Mouse (Mus musculus): ENCODE results near the gene Hoxa3. TPM values are rescaled to one million over a fixed set of nuclear protein-coding genes. Genes with fewer than 3 reads are reported as not detected.

The Hoxa3 gene
- polyA plus RNA-seq, 1 experiment from 2014 or later: 16.0 TPM

DNA sequence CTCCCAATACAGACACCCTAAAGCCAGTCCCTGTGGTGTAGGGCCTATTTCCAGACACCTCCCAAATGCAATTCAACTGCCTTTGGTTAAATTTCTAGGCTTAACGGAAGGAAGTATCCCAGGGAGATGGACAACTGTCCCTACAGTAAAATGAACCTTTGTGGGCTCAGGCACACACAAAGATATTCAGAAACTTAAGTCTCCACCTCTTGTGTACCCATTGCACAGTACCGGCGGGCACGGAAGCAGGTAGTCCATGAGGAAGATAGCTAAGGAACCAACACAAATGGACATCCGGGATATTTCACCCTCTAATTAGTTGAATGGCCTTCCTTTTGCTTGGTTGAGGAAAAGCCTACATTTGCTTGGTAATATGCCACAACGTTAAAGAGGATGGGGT, 36.7 kb downstream of the Hoxa3 start:
- peak overlapping the region; percentile 98 for H3K27ac ChIP-seq (ENCODE audit: low read length)
- peaks cover 19% of the 10 kb centered on the region for H3K4me1 ChIP-seq (ENCODE audit: control insufficient read depth, insufficient read depth, low read length)
- no peaks in the 10 kb centered on the region for H3K36me3 ChIP-seq (ENCODE audit: control insufficient read depth, insufficient read depth, low read length)
- ATAC-seq (ENCODE audit: insufficient number of reproducible peaks, insufficient read depth, low FRiP score, low read depth): no peak
- WGBS: under 1% methylated on average over 6 of the region's 6 CpGs
- H3K9ac ChIP-seq (replicated peaks; ENCODE audit: low read depth, low read length): peak overlapping the region; percentile 79
- no peaks in the 10 kb centered on the region for H3K27me3 ChIP-seq (ENCODE audit: control insufficient read depth, insufficient read depth, low read length)
- peak overlapping the region; percentile 63 for H3K4me3 ChIP-seq (ENCODE audit: low read depth, low read length)
- H3K9me3 ChIP-seq (ENCODE audit: control insufficient read depth, low read depth, low read length): no peaks in the 10 kb centered on the region
- H3K4me2 ChIP-seq (replicated peaks; ENCODE audit: low read depth, low read length): peak overlapping the region; percentile 61

DNA sequence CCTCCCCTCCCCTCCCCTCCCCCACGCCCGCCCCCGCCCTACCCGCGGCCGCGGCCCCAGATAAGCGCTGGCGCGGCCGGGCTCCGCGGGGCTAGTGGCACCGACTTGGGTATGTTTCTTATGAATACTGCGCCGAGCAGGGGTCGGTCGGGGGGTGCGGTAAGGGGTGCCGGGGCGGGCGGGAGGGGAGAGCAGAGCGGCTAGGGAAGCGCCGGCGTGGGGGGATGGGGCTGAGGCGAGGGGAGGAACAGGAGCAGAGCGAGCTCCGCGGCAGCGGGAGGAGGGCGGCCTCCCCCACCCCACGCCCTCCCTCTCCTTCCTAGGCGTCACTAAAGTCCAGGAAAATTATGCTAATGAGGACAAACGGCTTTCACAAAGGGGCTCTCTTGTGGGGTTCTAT, 37.3 kb downstream of the Hoxa3 start:
- no peaks in the 10 kb centered on the region for H3K27me3 ChIP-seq (ENCODE audit: control insufficient read depth, insufficient read depth, low read length)
- peak overlapping the region; percentile 79 for H3K9ac ChIP-seq (replicated peaks; ENCODE audit: low read depth, low read length)
- H3K27ac ChIP-seq (ENCODE audit: low read length): peak overlapping the region; percentile 98
- H3K36me3 ChIP-seq (ENCODE audit: control insufficient read depth, insufficient read depth, low read length): peaks cover 2% of the 10 kb centered on the region
- 1% methylated on average over 13 of the region's 35 CpGs for WGBS
- ATAC-seq (ENCODE audit: insufficient number of reproducible peaks, insufficient read depth, low FRiP score, low read depth): peak; percentile 30; the same call in 1 of the 2 replicates
- no peaks in the 10 kb centered on the region for H3K9me3 ChIP-seq (ENCODE audit: control insufficient read depth, low read depth, low read length)
- peaks cover 19% of the 10 kb centered on the region for H3K4me1 ChIP-seq (ENCODE audit: control insufficient read depth, insufficient read depth, low read length)
- H3K4me2 ChIP-seq (replicated peaks; ENCODE audit: low read depth, low read length): peak overlapping the region; percentile 61
- peak overlapping the region; percentile 63 for H3K4me3 ChIP-seq (ENCODE audit: low read depth, low read length)

DNA sequence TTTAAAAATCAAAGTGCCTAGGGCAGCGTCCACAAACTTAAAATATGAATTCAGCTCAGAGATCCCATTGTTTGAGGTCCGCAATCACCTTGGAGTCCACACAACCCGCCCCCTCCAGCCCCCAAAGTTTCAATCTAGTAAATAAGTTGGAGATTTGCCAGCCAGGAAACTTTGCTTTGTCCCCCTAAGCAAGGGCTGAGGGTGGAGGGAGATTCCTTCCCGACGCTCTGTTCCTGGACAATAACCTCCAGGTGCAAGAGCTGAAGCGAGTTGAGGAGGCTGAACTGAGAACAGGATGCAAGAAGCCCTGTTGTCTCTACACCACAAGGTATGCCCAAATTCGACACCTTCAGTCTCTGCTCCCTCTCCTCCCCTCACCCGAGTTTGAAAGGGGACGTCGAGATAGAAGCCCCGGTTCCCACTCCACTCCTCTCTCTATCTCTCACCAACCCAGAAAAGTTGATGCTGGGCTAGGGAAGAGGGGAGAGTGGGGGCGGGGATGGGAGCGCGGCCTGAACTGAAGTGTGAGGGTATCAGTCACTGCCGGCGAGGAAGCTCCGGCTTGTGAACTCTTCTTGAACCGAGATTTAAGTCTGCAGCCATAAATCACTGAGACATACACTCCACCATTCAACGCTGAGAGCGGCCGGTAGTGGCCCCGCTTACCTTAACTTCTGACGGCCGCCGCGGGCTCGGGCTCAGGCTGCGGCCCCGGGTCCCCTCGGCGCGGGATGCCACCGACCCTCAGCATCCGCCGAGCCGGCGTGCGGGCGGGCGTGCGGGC, 38.0 kb downstream of the Hoxa3 start:
- H3K36me3 ChIP-seq (ENCODE audit: control insufficient read depth, insufficient read depth, low read length): peaks cover 9% of the 10 kb centered on the region
- H3K27ac ChIP-seq (ENCODE audit: low read length): peak overlapping the region; percentile 98
- H3K4me1 ChIP-seq (ENCODE audit: control insufficient read depth, insufficient read depth, low read length): peaks cover 20% of the 10 kb centered on the region
- peak; percentile 55; the same call in 1 of the 2 replicates for ATAC-seq (ENCODE audit: insufficient number of reproducible peaks, insufficient read depth, low FRiP score, low read depth)
- H3K4me2 ChIP-seq (replicated peaks; ENCODE audit: low read depth, low read length): peak overlapping the region; percentile 61
- peak overlapping the region; percentile 79 for H3K9ac ChIP-seq (replicated peaks; ENCODE audit: low read depth, low read length)
- H3K27me3 ChIP-seq (ENCODE audit: control insufficient read depth, insufficient read depth, low read length): no peaks in the 10 kb centered on the region
- peak overlapping the region; percentile 63 for H3K4me3 ChIP-seq (ENCODE audit: low read depth, low read length)
- under 1% methylated on average over 41 of the region's 41 CpGs for WGBS
- no peaks in the 10 kb centered on the region for H3K9me3 ChIP-seq (ENCODE audit: control insufficient read depth, low read depth, low read length)

DNA sequence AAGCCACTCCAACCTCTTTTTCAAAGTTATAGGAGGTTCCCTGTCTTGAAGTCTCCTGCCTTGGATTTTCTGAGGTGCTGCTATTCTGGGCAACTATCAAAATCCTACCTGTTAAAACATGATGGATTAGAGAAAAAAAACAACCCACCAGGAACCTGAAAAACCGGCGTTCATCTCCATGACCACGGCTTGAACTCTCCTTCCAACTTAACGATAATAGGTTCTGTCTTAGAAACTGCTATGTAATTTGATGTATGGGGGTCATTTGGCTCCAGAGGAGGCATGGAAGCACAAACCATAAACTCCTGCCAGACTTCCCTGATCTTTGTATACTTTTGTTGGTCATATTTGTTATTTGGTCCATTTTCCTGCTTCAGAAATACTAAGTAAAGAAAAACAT, 39.5 kb downstream of the Hoxa3 start:
- Histone ChIP-seq H3K4me2 (replicated peaks; ENCODE audit: low read depth, low read length) (peak overlapping the region; percentile 61), H3K27ac (ENCODE audit: low read length) (peak overlapping the region; percentile 98), H3K36me3 (ENCODE audit: control insufficient read depth, insufficient read depth, low read length) (peaks cover 15% of the 10 kb centered on the region), H3K9ac (replicated peaks; ENCODE audit: low read depth, low read length) (peak overlapping the region; percentile 79), H3K9me3 (ENCODE audit: control insufficient read depth, low read depth, low read length) (no peaks in the 10 kb centered on the region), H3K4me1 (ENCODE audit: control insufficient read depth, insufficient read depth, low read length) (peaks cover 28% of the 10 kb centered on the region), H3K27me3 (ENCODE audit: control insufficient read depth, insufficient read depth, low read length) (no peaks in the 10 kb centered on the region), H3K4me3 (ENCODE audit: low read depth, low read length) (peak overlapping the region; percentile 63)
- WGBS: 2% methylated on average over 4 of the region's 4 CpGs
- no peak for ATAC-seq (ENCODE audit: insufficient number of reproducible peaks, insufficient read depth, low FRiP score, low read depth)

DNA sequence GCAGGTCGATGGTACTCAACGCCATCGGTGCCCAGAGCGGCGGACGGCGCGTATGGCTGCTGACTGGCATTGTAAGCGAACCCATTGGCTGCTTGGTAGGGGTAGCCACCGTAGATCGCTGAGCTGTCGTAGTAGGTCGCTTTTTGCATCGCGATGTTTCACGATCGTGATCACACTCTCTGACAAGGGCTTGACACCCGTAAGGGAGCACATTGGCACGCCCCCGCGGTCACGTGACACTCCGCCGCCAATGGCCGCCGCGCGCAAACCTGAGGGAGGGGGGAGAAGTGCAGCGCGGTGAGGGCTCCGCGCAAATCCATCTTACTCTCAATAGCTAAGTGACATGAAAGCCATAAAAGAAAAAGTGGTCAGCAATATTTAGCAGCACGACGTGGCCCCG, 40.6 kb downstream of the Hoxa3 start:
- under 1% methylated on average over 35 of the region's 35 CpGs for WGBS
- Histone ChIP-seq H3K36me3 (ENCODE audit: control insufficient read depth, insufficient read depth, low read length) (peaks cover 15% of the 10 kb centered on the region), H3K27me3 (ENCODE audit: control insufficient read depth, insufficient read depth, low read length) (no peaks in the 10 kb centered on the region), H3K4me1 (ENCODE audit: control insufficient read depth, insufficient read depth, low read length) (peaks cover 31% of the 10 kb centered on the region), H3K27ac (ENCODE audit: low read length) (peak overlapping the region; percentile 98), H3K4me2 (replicated peaks; ENCODE audit: low read depth, low read length) (peak overlapping the region; percentile 61), H3K9me3 (ENCODE audit: control insufficient read depth, low read depth, low read length) (no peaks in the 10 kb centered on the region), H3K9ac (replicated peaks; ENCODE audit: low read depth, low read length) (peak overlapping the region; percentile 67), H3K4me3 (ENCODE audit: low read depth, low read length) (peak overlapping the region; percentile 63)
- ATAC-seq (ENCODE audit: insufficient number of reproducible peaks, insufficient read depth, low FRiP score, low read depth): peak; percentile 80

DNA sequence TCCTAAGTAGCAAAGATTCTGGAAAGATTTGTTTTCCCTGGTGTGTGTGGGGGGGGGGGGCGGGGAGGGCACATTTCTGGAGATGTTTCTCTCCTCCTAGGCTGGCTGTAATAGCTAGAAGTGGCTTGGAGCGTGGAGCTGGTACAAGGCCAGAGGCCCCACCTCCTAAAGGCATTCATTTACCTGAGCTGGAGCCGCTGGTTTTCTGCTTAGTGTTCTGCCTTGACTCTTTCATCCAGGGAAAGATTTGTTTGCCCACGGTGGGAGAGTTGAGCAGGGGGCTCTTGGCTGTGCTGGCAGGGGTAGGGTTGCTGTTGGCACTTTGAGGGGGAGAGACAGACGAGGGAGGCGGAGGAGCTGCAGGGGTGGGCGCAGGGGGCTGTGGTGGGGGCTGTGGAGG, 41.2 kb downstream of the Hoxa3 start:
- 8% methylated on average over 7 of the region's 7 CpGs for WGBS
- ATAC-seq (ENCODE audit: insufficient number of reproducible peaks, insufficient read depth, low FRiP score, low read depth): peak; percentile 4; the same call in 1 of the 2 replicates
- Histone ChIP-seq H3K4me1 (ENCODE audit: control insufficient read depth, insufficient read depth, low read length) (peaks cover 31% of the 10 kb centered on the region), H3K9ac (replicated peaks; ENCODE audit: low read depth, low read length) (peak overlapping the region; percentile 67), H3K4me3 (ENCODE audit: low read depth, low read length) (peak overlapping the region; percentile 63), H3K36me3 (ENCODE audit: control insufficient read depth, insufficient read depth, low read length) (peaks cover 15% of the 10 kb centered on the region), H3K4me2 (replicated peaks; ENCODE audit: low read depth, low read length) (peak overlapping the region; percentile 61), H3K27me3 (ENCODE audit: control insufficient read depth, insufficient read depth, low read length) (no peaks in the 10 kb centered on the region), H3K27ac (ENCODE audit: low read length) (peak overlapping the region; percentile 98), H3K9me3 (ENCODE audit: control insufficient read depth, low read depth, low read length) (no peaks in the 10 kb centered on the region)

DNA sequence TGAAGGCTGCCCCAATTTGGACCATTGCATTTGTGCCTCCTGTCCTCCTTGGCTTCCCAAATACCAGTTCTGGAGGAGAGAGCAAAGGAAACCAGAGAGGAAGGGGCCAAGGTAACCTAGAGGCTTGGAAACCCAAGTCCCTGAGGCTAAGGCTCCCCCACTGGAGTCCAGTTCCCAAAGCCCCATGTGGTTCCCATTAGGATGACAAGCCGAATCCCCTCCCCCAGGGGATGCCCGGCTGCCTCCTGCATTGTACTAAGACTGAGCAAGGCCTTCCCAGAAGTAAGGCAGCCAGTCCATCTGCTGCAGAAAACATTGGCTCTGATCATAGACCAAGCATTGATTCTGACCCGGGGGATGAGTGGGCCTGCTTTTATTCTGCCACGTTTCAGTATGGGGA, 41.8 kb downstream of the Hoxa3 start:
- H3K9me3 ChIP-seq (ENCODE audit: control insufficient read depth, low read depth, low read length): no peaks in the 10 kb centered on the region
- H3K4me2 ChIP-seq (replicated peaks; ENCODE audit: low read depth, low read length): peak overlapping the region; percentile 61
- peak overlapping the region; percentile 60; the same call in 1 of the 2 replicates for H3K9ac ChIP-seq (replicated peaks; ENCODE audit: low read depth, low read length)
- H3K27ac ChIP-seq (ENCODE audit: low read length): peak overlapping the region; percentile 98
- no peak for ATAC-seq (ENCODE audit: insufficient number of reproducible peaks, insufficient read depth, low FRiP score, low read depth)
- 14% methylated on average over 4 of the region's 4 CpGs for WGBS
- H3K27me3 ChIP-seq (ENCODE audit: control insufficient read depth, insufficient read depth, low read length): no peaks in the 10 kb centered on the region
- peak overlapping the region; percentile 63 for H3K4me3 ChIP-seq (ENCODE audit: low read depth, low read length)
- H3K4me1 ChIP-seq (ENCODE audit: control insufficient read depth, insufficient read depth, low read length): peaks cover 33% of the 10 kb centered on the region
- peaks cover 15% of the 10 kb centered on the region for H3K36me3 ChIP-seq (ENCODE audit: control insufficient read depth, insufficient read depth, low read length)

DNA sequence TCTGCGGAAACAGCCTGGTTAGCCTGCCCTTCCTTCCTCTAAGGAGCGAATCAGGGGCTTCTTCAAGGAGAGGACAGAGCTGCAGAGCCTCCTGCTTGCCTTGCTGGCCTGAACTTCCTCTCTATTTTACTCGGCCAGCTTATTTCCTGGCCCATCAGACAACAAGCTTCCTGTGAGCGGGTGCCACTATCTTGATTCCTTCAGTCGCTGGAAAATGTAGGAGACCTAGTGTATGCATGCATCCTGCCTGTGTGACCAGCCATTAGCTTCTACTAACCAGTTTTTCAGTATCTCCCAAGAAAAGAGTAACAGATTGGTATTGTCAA, 42.3 kb downstream of the Hoxa3 start:
- peak overlapping the region; percentile 60 for H3K9ac ChIP-seq (replicated peaks; ENCODE audit: low read depth, low read length)
- H3K4me3 ChIP-seq (ENCODE audit: low read depth, low read length): peak overlapping the region; percentile 78
- 22% methylated on average over 5 of the region's 5 CpGs for WGBS
- peak overlapping the region; percentile 98 for H3K27ac ChIP-seq (ENCODE audit: low read length)
- peaks cover 33% of the 10 kb centered on the region for H3K4me1 ChIP-seq (ENCODE audit: control insufficient read depth, insufficient read depth, low read length)
- H3K9me3 ChIP-seq (ENCODE audit: control insufficient read depth, low read depth, low read length): no peaks in the 10 kb centered on the region
- H3K4me2 ChIP-seq (replicated peaks; ENCODE audit: low read depth, low read length): peak overlapping the region; percentile 61
- H3K36me3 ChIP-seq (ENCODE audit: control insufficient read depth, insufficient read depth, low read length): peaks cover 15% of the 10 kb centered on the region
- no peak for ATAC-seq (ENCODE audit: insufficient number of reproducible peaks, insufficient read depth, low FRiP score, low read depth)
- no peaks in the 10 kb centered on the region for H3K27me3 ChIP-seq (ENCODE audit: control insufficient read depth, insufficient read depth, low read length)

Measured in stomach, embryonic 14.5 days (tissue).